Mouse (Mus musculus) adrenal gland, postnatal 36 days (tissue): ENCODE results near the gene Synpo2. TPM values are rescaled to one million over a fixed set of nuclear protein-coding genes. Genes with fewer than 3 reads are reported as not detected.
A peak's percentile ranks its signal among the peaks of the same experiment; 100 is the strongest.
"Not testable (repeated sequence)": the region's sequence is repeated elsewhere in the genome, so short reads cannot be mapped to it uniquely, and the experiment has no call there.

Experiments
- DNase-seq, 2 experiments: peaks; one replicate each; pipeline ENCODE4 v3.0.0; 2021; ENCODE audit warnings: mixed read lengths in 1 of 2
- total RNA-seq, 2 experiments: library from RNA; stranded (reverse); gene quantifications; 2 replicates each; pipeline ENCODE4 v1.2.3; 2021

The Synpo2 gene
- total RNA-seq, 2 experiments from 2014 or later = 6.3 to 11.5 TPM

DNA sequence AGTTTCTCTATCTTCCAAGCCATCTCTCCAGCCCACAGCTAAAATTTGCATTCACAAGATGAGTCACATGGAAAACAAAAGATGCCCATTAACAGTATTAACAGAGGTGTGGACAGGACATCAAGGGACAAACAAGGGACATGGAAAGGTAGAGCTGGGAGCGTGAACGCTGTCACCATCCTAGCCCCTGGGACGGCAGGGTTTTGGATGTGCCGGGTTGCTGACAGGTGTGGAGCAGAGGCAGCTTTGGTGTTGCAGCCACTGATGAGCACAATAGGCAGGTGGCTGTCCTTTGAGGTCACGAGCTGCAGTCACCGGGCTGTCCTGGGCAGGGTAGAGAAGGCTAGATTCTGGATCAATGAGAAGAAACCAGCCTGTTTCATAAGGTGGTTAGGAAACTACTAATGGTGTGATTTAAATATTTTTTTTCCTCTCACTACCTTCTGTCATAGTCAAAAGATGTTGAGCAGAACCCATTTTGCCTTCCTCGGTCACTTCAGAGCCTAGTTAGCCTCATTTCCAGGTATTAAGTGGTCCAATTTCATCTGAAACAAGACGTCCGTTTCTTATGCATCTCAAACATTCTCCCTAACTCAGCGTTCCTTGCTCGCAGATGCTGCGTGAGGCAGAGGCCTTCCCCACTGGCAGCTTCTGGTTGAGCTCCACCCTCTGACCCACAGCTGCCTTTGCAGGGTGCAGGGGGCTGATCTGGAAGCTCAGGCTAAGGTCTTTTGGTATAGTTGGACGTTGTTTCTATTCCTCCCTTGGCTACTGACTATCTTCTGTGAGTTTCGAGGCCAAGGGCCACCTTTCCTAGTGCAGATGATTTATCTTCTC lies 105.4 kb downstream of the Synpo2 start:
- DNase-seq = no peak

DNA sequence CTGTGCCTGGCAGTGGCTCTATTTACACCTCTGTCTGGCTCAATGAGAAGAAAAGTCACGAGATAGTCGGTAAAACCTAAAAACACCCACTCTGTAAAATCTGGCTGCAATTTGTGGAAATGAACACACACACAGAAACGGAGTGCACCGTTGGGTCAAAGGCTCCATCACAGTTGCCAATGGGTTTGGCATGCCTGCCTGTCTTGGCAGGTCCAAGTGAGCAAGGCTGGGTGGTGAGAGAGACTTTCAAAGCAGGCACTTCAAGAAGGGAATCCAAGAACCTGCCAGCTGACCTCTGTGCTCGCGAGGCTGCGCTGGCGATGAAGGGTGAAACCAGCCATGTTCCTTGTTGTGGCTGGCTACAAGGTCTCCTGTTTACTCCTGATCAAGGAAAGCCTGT lies 107.2 kb downstream of the Synpo2 start:
- peak in 1 of 2 experiments; percentile 46 for DNase-seq

DNA sequence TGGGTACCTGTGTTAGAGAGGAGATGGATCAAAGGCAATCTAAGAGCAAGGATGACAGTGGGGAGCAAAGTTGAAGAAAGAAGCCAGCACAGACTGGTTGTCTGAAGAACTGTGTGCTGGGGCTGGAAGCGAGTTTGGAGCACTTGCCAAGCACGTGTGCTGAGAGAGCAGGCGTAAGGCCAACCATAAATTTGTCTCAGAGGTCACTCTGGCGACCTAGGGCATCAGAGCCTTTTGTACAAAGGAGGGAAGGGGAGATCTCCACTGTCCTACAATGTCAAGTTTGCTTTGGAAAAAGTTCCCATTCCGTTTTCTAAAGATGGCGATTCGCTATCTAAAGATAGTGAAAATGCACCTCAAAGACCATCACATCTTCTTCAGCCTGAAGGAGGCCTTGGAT lies 107.9 kb downstream of the Synpo2 start:
- no peak for DNase-seq

DNA sequence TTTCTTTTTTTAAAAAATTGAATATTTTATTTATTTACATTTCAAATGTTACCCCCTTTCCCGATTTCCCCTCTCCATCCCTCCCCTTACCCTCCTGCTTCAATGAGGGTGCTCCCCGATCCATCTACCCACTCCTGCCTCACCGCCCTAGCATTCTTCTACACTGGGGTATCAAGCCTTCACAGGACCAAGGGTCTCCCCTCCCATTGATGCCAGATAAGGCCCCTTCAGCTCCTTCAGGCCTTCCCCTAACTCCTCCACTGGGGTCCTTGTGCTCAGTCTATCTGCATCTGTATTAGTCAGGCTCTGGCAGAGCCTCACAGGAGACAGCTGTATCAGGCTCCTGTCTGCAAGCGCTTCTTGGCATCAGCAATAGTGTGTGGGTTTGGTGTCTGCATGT lies 109.2 kb downstream of the Synpo2 start:
- DNase-seq = not testable (repeated sequence)

DNA sequence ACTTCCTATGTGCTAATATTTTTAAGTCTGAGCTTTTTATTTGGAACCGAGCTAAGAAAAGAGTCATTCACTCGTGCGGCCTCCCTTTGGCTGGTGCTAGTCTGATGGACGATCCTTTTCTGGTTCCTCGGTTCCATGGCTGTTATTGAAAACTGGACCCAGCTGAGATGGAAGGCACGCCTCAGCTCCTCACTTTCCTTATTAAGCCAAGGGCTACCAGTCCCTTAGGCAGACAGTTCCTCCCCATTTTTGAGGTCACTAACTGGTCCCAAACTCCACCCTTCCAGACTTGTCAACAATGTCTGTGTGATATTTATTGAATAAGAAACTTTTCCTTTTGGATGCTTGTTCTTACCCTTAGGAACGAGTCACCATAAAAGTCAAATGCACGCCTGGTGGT lies 112.1 kb downstream of the Synpo2 start:
- DNase-seq = no peak

DNA sequence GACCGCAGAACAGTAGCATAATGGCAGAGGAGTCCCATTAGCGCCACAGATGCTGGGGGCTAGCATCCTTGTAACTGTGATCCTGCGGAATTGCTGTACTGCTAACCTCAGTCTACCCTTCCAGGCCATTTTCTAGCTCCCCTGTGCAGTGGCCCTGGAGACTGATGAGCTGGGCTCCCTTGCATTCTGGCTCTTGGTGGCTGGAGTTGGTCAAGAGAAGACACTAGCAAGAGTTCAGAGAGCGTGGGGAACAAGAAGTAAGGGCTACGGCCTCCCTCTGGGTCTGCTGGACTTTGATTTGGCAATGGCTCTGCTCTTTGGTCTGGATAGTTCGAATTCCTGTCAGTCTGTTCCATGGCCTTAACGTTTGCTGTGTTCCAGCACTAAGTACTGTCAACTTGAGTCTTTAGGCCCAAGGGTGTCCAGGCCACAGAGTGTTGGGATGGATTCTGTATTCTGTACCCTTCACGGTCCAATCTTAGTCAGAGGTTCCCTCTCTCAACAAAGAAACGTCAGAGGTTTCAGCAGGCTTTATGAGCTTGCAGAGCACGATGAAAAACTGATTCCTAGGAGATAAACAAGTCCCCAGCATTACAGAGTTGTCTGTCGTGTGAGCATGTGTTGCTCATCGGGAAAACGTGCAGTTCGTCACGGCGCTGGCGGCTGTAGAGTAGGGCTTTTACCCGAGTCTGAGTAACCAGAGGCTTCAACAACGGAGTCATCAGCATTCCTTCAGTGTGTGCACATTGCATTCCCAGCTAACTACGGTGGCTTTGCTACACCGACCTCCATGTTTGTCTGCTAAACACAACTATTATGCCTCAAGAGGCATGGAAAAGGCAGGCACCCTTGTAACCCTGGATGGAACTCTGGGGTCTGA lies 113.6 kb downstream of the Synpo2 start:
- no peak for DNase-seq

DNA sequence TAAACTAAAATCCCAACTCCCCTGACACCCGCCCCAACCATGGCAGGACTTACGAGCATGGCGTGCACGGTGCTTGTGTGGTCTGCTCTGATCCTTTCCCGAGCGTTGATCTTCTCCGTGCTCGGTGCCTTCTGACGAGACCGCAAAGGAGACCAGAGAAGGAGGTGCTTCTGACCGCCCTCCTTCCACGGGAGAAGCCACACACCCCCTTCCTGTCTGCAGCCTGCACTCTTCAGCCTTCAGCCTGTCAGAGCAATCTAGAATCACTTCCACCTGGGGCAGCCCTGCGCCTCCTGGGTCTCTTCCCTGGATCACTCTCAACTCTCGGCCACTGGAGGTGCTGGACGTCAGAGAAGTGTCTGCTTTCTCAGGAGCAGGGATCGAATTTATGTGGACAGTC lies 119.0 kb downstream of the Synpo2 start:
- DNase-seq = no peak

DNA sequence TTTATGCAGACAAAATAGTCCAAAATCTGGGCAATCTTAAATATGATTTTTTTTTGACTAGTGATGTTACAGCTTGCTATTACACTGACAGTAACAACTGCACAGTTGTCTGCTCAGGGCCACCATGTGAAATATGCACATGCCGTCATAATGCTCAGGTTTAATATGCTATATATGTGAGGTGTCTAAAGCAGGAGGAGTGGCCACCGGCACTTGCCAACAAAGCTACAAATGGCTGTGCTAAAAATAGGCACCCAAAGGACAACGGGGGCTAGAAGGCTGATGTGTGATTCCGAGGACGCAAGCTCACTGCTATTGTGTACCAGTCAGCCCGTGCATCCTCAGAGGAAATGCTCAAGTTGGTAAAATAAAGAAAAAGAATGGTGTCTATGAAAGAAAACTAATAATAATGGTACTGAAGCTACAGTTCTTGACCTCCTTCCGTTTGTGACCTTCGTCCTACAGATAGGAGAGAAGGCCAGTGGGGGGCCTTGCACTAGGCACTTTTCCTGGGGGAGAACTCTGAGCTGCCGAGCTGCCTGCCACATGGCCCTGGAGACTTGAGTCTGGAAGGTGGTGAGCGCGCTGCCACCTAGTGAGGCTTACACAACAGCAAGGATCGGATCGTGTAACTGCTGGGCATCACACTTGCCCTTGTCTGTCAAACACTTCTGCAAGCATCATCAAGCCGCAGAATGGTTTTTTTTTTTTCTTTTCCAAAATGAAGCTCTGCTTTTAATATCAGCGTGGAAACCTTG lies 120.0 kb downstream of the Synpo2 start:
- peak; percentile 45 to 55 for DNase-seq

DNA sequence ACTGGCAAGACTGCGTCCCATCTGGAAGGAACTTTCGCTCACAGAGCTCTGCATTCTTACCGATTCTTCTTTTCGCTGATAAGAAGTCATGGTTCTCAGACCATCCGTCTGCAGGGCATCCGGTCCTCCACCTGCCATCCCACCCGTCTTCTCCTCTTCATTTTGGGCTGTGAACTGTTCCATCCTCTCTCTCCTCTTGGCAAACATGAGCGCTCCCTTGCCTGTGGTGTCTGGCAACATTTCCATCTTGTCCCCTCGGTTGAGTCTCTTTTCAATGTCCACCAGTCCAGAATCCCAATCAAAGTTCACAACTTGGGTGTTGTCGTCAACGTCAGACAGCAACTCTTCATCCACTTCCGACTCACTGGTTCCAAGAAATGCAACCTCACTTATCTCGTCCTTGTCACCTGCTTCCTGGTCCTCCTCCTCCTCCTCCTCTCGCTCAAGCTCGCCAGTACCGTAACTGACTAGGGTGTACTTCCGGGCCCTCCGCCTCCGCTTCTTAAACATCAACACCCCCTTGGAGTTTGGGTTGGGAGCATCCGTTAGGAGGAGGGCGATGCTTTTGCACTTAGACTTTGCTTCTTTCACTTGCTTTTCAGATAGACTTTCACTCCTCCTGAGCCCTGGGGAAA lies 121.8 kb downstream of the Synpo2 start:
- no peak for DNase-seq

DNA sequence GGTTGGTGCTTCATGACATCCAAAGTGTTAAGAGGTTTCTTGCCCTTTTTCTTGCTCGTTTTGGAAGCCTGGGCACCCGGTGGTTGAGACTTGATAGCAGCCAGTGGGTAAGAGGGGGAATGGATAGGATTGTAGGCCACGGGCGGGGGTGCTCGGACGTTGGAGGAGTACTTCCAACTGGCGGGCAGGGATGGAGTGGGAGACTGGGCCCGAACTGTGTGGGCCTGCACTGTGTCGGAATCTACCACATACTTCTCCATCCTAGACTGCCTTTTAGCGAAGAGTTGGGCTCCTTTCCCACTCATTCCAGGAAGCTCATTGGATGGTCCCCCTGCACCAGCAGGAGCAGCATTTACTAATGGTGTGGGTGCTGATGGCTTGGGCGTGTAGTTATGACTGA lies 123.2 kb downstream of the Synpo2 start:
- DNase-seq = no peak

DNA sequence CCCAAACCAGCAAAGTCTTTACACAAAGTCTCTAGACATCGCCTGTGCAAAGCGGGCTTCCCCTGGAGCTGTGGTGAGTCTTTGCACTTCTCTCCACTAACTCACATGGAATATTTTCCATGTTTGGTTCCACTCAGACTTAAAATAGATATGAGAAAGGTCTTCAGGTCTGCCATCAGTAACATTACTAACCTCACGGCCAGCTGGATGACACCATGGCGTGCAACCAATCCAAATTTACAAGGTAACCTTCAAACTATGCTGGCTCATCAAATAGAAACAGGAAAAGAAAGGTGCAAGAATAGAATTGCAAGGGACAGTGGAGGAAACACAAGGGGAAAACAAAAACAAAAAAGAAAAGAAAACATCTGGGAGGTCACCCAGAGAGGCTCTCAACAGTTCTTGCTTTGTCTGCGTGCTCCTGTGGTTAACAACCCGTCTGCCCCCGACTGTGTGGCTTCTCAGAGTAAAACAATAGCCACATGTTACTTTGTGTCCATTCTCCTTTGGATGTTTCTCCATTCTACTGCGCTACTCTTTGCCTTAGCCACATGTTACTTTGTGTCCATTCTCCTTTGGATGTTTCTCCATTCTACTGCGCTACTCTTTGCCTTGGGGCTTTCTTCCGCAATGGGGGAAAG lies 124.8 kb downstream of the Synpo2 start:
- DNase-seq = no peak

DNA sequence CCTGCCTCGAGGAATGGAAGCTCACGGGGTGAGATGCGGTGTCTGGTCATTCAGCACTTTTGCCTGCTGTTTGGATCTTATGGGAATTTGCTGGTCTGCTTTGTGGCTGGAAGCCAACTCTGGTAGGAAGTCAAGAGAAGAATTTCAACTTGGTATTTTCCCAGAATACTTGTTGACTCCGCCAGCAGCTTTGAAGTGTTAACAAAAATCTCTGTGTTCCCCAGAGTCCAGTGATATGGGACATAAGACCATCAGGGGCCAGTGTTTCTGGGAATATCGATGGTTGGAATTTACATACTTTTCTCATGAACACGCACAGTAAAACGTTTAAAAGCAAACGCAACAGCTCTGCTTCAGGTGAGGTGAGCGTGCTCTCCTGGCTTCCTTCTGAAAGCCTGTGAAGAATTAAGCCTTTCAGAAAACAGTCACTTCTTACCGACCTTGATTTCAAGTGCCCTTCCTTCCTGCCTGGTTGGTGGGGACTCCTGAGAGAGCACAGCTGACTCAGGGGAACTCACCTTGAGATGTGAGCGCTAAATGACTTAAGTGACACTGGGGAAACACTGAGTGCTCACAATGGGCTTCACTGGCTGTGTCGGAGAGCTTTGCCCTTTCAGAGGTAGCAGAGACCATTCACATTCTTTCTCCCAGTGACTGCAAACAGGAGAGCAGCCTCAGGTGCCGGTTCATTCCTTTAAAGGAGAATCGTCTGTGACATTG lies 128.0 kb downstream of the Synpo2 start:
- no peak for DNase-seq

DNA sequence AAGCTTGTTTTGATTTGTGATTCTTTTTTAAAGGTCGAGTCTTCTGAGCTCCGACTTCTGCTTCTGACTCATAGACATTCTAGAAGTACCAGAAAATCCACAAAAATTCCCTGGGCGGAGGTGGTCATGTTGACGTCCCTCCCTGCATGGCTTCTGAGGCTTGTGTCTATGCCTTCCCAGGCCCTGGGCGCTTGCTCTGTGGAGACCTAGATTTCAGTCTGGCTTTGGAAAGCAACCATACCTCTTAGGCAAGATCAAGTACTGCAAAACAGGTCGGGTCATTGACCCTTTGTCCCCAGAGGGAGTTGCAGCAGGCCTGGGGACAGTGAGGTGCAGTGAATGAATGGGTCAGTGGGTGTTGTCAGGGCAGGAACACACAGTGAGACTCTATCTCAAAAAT lies 131.6 kb downstream of the Synpo2 start:
- DNase-seq = peak; percentile 27 to 52

DNA sequence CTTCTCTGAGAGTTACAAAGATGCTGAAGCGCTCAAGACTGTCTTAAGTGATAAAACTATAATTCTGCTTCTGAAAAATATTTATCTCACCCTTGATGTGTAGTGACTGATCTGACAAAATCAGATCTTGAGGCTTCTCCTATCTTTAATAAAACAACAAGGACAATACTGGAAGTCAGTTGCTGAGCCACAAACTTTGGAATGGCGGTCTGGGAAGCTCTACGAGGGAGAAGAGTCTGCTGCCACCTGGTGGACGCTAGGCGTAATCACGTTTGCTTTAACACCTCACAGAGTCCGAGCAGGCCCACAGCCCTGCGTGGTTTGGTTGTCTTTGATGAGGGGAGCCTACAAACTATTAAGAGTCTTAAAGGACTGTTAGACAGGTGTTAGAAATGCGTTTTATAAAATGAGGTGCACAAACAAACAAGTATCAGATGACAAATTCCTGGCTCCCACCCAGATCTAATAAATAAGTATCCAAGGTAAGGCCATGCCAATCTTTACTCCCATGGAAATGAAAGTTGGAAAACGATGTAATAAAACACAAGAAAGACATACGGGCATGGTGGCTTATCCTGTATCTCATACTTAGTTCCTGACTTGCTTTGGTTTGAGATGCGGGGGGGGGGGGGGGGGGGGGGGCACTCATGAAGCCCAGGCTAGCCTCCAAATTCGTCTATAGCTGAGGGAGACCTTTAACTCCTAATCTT lies 132.6 kb downstream of the Synpo2 start:
- DNase-seq = peak; percentile 80 to 85

DNA sequence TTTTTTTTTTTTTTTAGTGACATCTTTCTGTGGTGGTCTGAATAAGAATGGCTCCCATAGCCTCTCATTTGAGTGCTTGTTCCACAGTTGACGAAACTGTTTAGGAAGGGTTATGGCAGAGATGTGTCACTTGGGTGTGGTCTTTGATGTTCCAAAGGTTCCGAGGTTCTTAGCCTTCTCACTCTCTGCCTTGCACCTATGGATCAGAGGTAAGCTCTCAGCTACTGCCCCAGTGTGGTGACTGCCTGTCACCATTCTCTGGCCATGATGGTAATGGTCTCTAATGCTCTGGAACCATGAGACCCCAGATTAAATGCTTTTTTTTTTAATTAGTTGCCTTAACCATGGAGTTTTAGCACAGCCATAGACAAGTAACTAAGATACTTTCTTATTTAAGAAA lies 134.2 kb downstream of the Synpo2 start:
- DNase-seq = no peak

DNA sequence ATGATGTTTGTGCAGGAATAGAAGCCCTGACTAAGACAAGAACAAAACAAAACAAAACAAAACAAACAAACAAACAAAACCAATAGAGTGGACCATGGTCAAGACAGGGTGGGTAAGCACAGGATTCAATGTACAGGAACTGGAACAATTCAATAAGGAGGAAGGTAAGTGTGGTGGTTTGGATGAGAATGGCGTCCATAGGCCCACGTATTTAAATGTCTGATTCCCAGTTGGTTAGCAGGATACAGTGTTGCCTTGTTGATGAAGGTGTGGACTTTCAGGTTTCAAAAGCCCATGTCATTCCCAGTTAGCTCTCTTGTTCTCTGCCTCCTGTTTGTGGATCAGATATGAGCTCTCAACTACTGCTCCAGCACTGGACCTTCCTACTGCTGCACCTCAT lies 140.8 kb downstream of the Synpo2 start:
- DNase-seq = no peak

DNA sequence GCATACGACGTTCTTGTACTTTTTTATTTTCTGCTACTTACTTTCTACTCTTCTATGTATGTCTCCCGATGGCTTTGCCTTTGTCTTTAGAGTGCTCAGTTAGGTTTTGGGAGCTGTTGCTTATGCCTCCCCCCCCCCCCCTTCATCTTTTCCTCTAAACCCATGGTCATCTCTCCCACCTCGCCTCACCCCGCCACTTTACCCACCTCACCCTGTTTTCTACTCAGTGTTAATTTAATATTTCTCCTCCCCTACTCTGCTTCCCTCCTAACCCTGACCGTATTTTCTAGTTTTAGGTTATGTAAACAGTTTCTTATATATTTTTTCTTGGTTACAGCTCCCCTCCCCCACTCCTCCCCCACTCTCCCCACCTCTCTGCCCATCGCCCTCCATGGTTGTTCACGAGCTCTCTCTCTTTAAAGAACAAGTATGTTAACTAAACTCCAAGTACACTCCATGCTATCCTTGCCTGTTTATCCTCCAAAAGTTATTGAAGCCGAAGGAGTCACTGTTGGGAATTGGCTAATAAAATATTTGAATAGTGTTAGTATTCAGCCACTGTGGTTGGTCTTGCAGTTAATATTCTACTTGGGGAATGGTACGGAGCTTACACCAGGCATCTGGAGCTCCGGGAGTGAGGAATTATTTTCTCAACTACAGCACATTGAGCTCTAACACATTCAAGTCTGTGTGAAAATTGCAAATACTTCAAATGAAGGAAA lies 142.1 kb downstream of the Synpo2 start:
- DNase-seq = no peak

DNA sequence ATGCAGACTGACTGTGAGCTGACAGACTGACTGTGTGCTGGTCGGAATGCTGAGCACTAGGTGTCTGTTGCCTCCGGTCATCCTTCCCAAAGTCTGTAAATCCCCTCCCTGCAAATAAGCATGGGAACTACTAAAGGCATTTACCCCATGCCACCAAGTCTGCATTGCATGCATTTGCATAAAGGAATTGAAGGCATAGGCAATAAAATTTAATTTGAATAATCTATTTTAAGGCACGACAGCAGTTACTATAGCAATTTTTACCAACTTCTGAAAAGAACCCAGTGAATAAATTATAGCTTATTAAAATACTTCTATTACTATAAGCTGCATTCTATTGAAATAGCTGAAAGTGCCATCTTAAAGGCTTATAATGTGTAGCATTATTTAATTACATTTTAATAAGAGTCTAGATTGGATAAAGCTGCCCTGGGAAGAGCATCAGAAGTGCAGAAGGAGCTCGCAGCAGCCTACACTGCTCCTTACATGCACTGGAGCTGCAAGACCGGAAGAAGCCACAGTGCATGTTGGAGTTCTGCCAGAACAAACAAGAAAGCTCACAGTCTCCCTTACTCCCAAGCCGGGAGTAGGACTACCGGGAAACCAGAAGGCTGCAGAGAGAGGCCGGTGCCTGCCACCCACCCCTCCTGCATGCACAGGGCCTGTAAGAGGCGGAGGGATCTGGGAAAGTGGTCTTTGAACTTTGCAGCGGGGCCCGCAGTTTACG lies 142.9 kb downstream of the Synpo2 start:
- DNase-seq = peak in 1 of 2 experiments; percentile 46

DNA sequence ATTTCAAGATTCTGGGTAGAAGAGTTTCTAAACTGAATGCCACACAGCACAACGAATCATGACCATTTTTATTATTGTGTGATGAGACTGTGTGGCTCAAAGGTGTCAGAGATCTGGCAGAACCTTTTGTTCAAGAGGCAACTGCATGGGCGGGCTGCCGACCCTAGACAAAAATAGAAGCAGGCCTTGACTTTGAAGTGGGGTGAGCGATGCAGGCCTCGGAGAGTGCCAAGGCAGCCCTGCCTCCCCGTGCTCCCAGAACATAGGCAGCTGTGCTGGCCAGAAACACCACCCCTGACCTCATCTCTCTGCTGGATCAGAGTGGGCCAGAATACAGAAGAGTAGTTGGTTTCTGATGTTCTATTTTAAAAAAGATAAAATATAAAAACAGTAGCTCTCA lies 143.5 kb downstream of the Synpo2 start:
- peak; percentile 86 for DNase-seq
